Mouse (Mus musculus) G1E (cell line): Measurements from ENCODE around the gene Gm20422.

Experiments used
- CTCF ChIP-seq: IDR thresholded peaks from 2 replicates; pipeline ENCODE4 v1.5.1; 2012; ENCODE audit warnings: low read depth, low read length, inconsistent platforms, mixed read lengths
- GATA1 ChIP-seq: IDR thresholded peaks from 2 replicates; pipeline ENCODE4 v1.6.1; 2012; ENCODE audit warnings: borderline replicate concordance, low read length, inconsistent platforms, mixed read lengths

DNA sequence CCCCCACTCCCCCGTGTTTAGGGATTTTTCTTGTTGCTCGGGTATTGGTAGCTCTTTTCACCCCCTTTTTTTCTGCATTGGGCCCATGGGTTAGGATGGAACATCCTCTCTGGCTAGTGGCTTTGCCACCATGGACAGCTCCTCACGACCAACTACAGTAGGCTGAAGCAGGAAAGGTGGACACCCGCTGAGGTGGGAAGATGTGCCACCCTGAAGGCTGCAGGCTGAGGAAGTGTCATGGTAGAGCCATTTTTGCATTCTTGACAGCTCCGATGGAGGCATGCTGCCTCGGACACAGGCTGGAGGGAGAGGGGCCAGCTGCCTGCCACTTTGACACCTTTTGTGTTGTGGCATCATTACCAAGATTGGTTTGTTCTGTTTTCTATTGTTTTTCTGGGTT lies 72.9 kb downstream of the Gm20422 start:
- TF ChIP-seq CTCF (no peak), GATA1 (no peak)
